Mouse (Mus musculus) stomach, postnatal 0 days (tissue): ENCODE measurements around the gene Ccdc12.

Experiments used
- CTCF ChIP-seq: IDR thresholded peaks from 2 replicates; pipeline ENCODE4 v1.5.1; 2016; ENCODE audit warnings: antibody characterized with exemption, low read depth, mild to moderate bottlenecking, moderate library complexity
- EP300 ChIP-seq: optimal IDR thresholded peaks from 2 replicates; pipeline ENCODE3; 2016; ENCODE audit warnings: antibody characterized with exemption

DNA sequence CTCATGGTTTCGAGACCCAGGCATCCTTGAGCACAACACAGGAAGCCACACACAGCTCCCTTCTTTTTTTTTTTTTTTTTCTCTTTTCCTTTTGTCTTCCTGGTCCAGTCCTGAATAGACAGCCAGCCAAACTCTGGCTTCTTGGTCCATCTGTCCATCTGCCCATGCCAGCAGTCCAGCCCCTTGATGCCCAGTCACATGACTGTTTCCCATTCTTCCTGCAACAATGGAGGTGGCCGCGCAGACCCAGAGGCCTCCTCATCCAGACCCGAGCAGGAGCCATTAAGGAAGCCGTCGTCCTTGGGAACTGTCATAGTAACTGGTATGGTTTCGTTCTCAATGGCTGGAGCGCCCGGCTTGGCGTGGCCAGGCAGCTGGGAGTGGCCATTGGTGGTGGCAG, 65.8 kb downstream of the Ccdc12 start:
- TF ChIP-seq CTCF, result no peak
- no peak for TF ChIP-seq EP300
